Mouse (Mus musculus) lung, adult 2 months (tissue): ENCODE data around the gene Gm20388.

Experiments used
- CTCF ChIP-seq: fragments of 200-500 bp; IDR thresholded peaks from 2 replicates; pipeline ENCODE4 v1.5.1; 2011; ENCODE audit warnings: mild to moderate bottlenecking, low read length, control low read depth; ENCODE audit not compliant: insufficient read depth
- POLR2A ChIP-seq: fragments of 200-500 bp; IDR thresholded peaks from 2 replicates; pipeline ENCODE4 v1.6.1; 2011; ENCODE audit warnings: low read depth, mild to moderate bottlenecking, control low read depth, low read length, borderline replicate concordance; ENCODE audit errors: extremely low read depth

GRCm38 (mm10) chr8:120760341-120761215, 849.9 kb downstream of the Gm20388 start:
- TF ChIP-seq CTCF (no peak), POLR2A (no peak)
